In the genomic region with DNA sequence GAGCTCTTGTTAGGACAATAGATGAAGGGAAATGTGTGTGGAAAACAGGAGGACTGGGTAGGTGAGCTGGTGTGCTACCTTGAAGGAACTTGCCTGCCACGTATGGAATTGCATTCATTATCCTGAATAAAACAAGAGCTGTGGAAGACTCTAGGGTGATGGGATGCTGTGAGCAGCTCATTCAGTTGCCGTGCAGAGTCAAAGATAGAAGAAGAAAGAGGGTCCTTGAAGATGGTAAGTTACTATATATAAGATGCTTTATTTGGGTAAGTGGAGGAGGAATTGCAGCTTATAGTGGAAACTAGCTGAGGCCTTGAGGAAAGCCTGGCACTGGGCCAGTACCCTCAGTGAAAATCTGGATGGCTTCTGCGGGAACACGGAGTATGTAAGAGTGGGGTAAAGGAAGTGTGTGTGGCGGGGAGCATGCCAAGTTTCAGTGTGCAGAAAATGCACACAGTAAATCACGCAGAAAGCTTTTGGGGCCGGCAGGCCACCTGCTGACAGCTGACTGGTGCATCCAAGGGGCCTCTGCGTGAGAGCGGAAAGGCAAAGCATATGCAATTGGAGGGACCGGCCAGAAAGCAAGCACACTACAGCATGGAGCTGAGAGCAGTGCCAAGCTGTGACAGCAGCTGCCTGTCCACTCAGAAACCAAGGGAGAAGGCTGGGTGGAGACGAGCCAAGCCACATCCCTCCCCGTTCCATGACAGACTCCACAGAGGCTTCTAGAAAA, we compare ENCODE assay signal across 8 mouse cellular contexts.
DNase-seq lines count a peak whose midpoint lies in the region; ATAC-seq lines count a peak whose summit lies in the region.

No protein-coding gene starts in this region.

- H3K4me2 ChIP-seq in heart, embryonic 15.5 days: peak overlapping the region; percentile 43
- H3K4me2 ChIP-seq in heart, embryonic 11.5 days: no peak overlapping the region
- peak overlapping the region; percentile 40 for H3K4me2 ChIP-seq in lung, embryonic 16.5 days (ENCODE audit: low read depth, low read length)

- WGBS in heart, embryonic 15.5 days: 31% methylated on average over 12 of the region's 12 CpGs
- 64% methylated on average over 12 of the region's 12 CpGs for WGBS in heart, embryonic 11.5 days (ENCODE audit: insufficient replicate concordance)
- 23% methylated on average over 12 of the region's 12 CpGs for WGBS in lung, embryonic 16.5 days

- no peak overlapping the region for H3K4me3 ChIP-seq in heart, embryonic 15.5 days
- H3K4me3 ChIP-seq in heart, embryonic 11.5 days (ENCODE audit: low read depth, low read length): no peak overlapping the region
- H3K4me3 ChIP-seq in lung, embryonic 16.5 days (ENCODE audit: low read length): no peak overlapping the region

- peak; percentile 33 for DNase-seq in adrenal gland, adult 2 months
- peak; percentile 72 for DNase-seq in kidney, postnatal 10 days
- peak; percentile 4 for DNase-seq in skeletal muscle tissue, adult 2 months (ENCODE audit: low read depth, low spot score)

- peaks cover 26% of the 10 kb centered on the region for H3K4me1 ChIP-seq in heart, embryonic 15.5 days (replicated peaks)
- H3K4me1 ChIP-seq in heart, embryonic 11.5 days (ENCODE audit: control insufficient read depth, insufficient read depth, low read length): peaks cover 6% of the 10 kb centered on the region; the same call in 1 of the 2 replicates
- peaks cover 11% of the 10 kb centered on the region for H3K4me1 ChIP-seq in lung, embryonic 16.5 days (replicated peaks; ENCODE audit: control insufficient read depth, insufficient read depth, low read length)

- H3K27me3 ChIP-seq in heart, embryonic 15.5 days: no peaks in the 10 kb centered on the region
- no peaks in the 10 kb centered on the region for H3K27me3 ChIP-seq in heart, embryonic 11.5 days (ENCODE audit: control insufficient read depth, insufficient read depth, low read length)
- no peaks in the 10 kb centered on the region for H3K27me3 ChIP-seq in lung, embryonic 16.5 days (ENCODE audit: control insufficient read depth, insufficient read depth, low read depth, low read length)

- peak overlapping the region; percentile 72 for H3K27ac ChIP-seq in heart, embryonic 15.5 days
- H3K27ac ChIP-seq in heart, embryonic 11.5 days (ENCODE audit: low read depth, low read length): no peak overlapping the region
- peak overlapping the region; percentile 47; the same call in 1 of the 2 replicates for H3K27ac ChIP-seq in lung, embryonic 16.5 days (ENCODE audit: low read length)

- H3K9ac ChIP-seq in heart, embryonic 15.5 days: no peak overlapping the region
- H3K9ac ChIP-seq in heart, embryonic 11.5 days (ENCODE audit: low read depth, low read length): no peak overlapping the region
- no peak overlapping the region for H3K9ac ChIP-seq in lung, embryonic 16.5 days (ENCODE audit: low read length)

- ATAC-seq in heart, embryonic 15.5 days (replicated peaks; ENCODE audit: insufficient number of reproducible peaks, insufficient read depth, low FRiP score, low read depth): peak; percentile 89
- ATAC-seq in heart, embryonic 11.5 days (replicated peaks; ENCODE audit: insufficient number of reproducible peaks, low FRiP score, low TSS enrichment): no peak
- ATAC-seq in common myeloid progenitor, adult 5-6 weeks (replicated peaks; ENCODE audit: low read depth, poor library complexity, severe bottlenecking): peak; percentile 90
- ATAC-seq in lung, embryonic 16.5 days (ENCODE audit: low read depth): peak; percentile 97
- no peak for ATAC-seq in activated CD4-positive, CD25-positive, alpha-beta regulatory T cell, adult 4 months

- no peaks in the 10 kb centered on the region for H3K36me3 ChIP-seq in heart, embryonic 15.5 days
- no peaks in the 10 kb centered on the region for H3K36me3 ChIP-seq in heart, embryonic 11.5 days (ENCODE audit: control insufficient read depth, insufficient read depth, low read length)
- H3K36me3 ChIP-seq in lung, embryonic 16.5 days (ENCODE audit: control insufficient read depth, insufficient read depth, low read length): no peaks in the 10 kb centered on the region

- no peaks in the 10 kb centered on the region for H3K9me3 ChIP-seq in heart, embryonic 15.5 days (replicated peaks)
- H3K9me3 ChIP-seq in heart, embryonic 11.5 days (replicated peaks; ENCODE audit: control insufficient read depth, low read length): no peaks in the 10 kb centered on the region
- no peaks in the 10 kb centered on the region for H3K9me3 ChIP-seq in lung, embryonic 16.5 days (ENCODE audit: control insufficient read depth, low read length)

Comparison
In these comparisons a context has a peak if more than half of its experiments do, and no peak if none do; other contexts are left out.
1. ATAC-seq: peak in heart, embryonic 15.5 days (single experiment), common myeloid progenitor, adult 5-6 weeks (single experiment) and lung, embryonic 16.5 days (single experiment); none in heart, embryonic 11.5 days (single experiment) and activated CD4-positive, CD25-positive, alpha-beta regulatory T cell, adult 4 months (single experiment).
2. DNase-seq: peak in every context shown above with its lines; median percentile 72 in kidney, postnatal 10 days; 33 in adrenal gland, adult 2 months; 4 in skeletal muscle tissue, adult 2 months.